Mouse (Mus musculus) CH12.LX (cell line): ENCODE results near the gene Camta1. TPM values are rescaled to one million over a fixed set of nuclear protein-coding genes. Genes with fewer than 3 reads are reported as not detected.

Experiments
- DNase-seq: peaks from one replicate; pipeline ENCODE4 v3.0.0-alpha.2; 2013; ENCODE audit errors: extremely low read depth
- H3K27ac ChIP-seq: 2 replicates; pipeline ENCODE4 v1.5.1; 2012; ENCODE audit warnings: low read depth, mild to moderate bottlenecking, control low read depth, moderate library complexity; ENCODE audit not compliant: insufficient read depth
- H3K27me3 ChIP-seq: replicated peaks from 2 replicates; pipeline ENCODE3; 2012; ENCODE audit warnings: inconsistent platforms
- H3K36me3 ChIP-seq, 2 experiments: replicated peaks in 1 of 2; 2 replicates each; pipeline versions ENCODE3 to v1.6.1; 2012; ENCODE audit warnings: inconsistent platforms in 1 of 2, low read length in 1 of 2, mild to moderate bottlenecking in 1 of 2, mixed read lengths in 1 of 2, moderate library complexity in 1 of 2; ENCODE audit not compliant: control insufficient read depth in 1 of 2, insufficient read depth in 1 of 2
- H3K4me1 ChIP-seq, 2 experiments: 2 replicates each; pipeline ENCODE4 v1.6.1; 2012; ENCODE audit warnings: inconsistent platforms in 1 of 2, moderate library complexity in 1 of 2; ENCODE audit not compliant: insufficient read depth in 2 of 2, control insufficient read depth in 1 of 2
- H3K4me2 ChIP-seq: 2 replicates; pipeline ENCODE4 v1.6.1; 2012; ENCODE audit warnings: low read depth, mild to moderate bottlenecking, control low read depth; ENCODE audit not compliant: poor library complexity, insufficient read depth, severe bottlenecking
- H3K4me3 ChIP-seq, 3 experiments: fragments of 150-350 bp in 1 of 3; sonication (generic) in 1 of 3; replicated peaks in 1 of 3; 2 replicates each; pipeline versions ENCODE3 to v1.5.1; 2011 to 2012; ENCODE audit warnings: low read depth in 2 of 3, low read length in 2 of 3, mild to moderate bottlenecking in 2 of 3, moderate library complexity in 2 of 3, control low read depth in 1 of 3, improper control_type of control experiment in 1 of 3, inconsistent platforms in 1 of 3, mixed read lengths in 1 of 3; ENCODE audit not compliant: poor library complexity in 1 of 3
- H3K79me2 ChIP-seq: replicated peaks from 2 replicates; pipeline ENCODE4 v1.6.1; 2012; ENCODE audit warnings: mild to moderate bottlenecking, moderate library complexity; ENCODE audit not compliant: control insufficient read depth, poor library complexity, insufficient read depth, severe bottlenecking; ENCODE audit errors: extremely low read depth
- H3K9ac ChIP-seq: 2 replicates; pipeline ENCODE4 v1.6.1; 2012; ENCODE audit warnings: low read depth, mild to moderate bottlenecking, control low read depth, moderate library complexity; ENCODE audit not compliant: insufficient read depth
- H3K9me3 ChIP-seq: replicated peaks from 2 replicates; pipeline ENCODE3; 2012; ENCODE audit warnings: low read length, inconsistent platforms, mixed read lengths
- CHD1 ChIP-seq: IDR thresholded peaks from 2 replicates; pipeline ENCODE4 v1.6.1; 2012; ENCODE audit warnings: low read depth, low read length, improper control_type of control experiment, inconsistent platforms
- CHD2 ChIP-seq: IDR thresholded peaks from 2 replicates; pipeline ENCODE4 v1.6.1; 2011; ENCODE audit warnings: low read length, improper control_type of control experiment
- E2F4 ChIP-seq: IDR thresholded peaks from 2 replicates; pipeline ENCODE4 v1.6.1; 2011; ENCODE audit warnings: low read depth, low read length, improper control_type of control experiment; ENCODE audit not compliant: insufficient replicate concordance
- ELF1 ChIP-seq: IDR thresholded peaks from 2 replicates; pipeline ENCODE4 v1.6.1; 2014; ENCODE audit warnings: low read depth, mild to moderate bottlenecking, inconsistent platforms, low read length, improper control_type of control experiment
- EP300 ChIP-seq: IDR thresholded peaks from 2 replicates; pipeline ENCODE4 v1.6.1; 2011; ENCODE audit warnings: low read length, improper control_type of control experiment
- ETS1 ChIP-seq: conservative IDR thresholded peaks from 2 replicates; pipeline ENCODE4 v1.6.1; 2012; ENCODE audit warnings: low read depth, mild to moderate bottlenecking, inconsistent platforms, low read length, improper control_type of control experiment, moderate library complexity
- GABPA ChIP-seq: IDR thresholded peaks from 2 replicates; pipeline ENCODE4 v1.6.1; 2012; ENCODE audit warnings: low read depth, low read length, improper control_type of control experiment, inconsistent platforms; ENCODE audit not compliant: insufficient replicate concordance
- HCFC1 ChIP-seq: IDR thresholded peaks from 2 replicates; pipeline ENCODE4 v1.6.1; 2012; ENCODE audit warnings: low read depth, mild to moderate bottlenecking, inconsistent platforms, low read length, improper control_type of control experiment
- IRF4 ChIP-seq: IDR thresholded peaks from 2 replicates; pipeline ENCODE4 v1.6.1; 2014; ENCODE audit warnings: low read depth, mild to moderate bottlenecking, inconsistent platforms, low read length, improper control_type of control experiment
- JUND ChIP-seq: conservative IDR thresholded peaks from 2 replicates; pipeline ENCODE4 v1.6.1; 2011; ENCODE audit warnings: low read depth, low read length, improper control_type of control experiment
- MAFK ChIP-seq: IDR thresholded peaks from 2 replicates; pipeline ENCODE4 v1.6.1; 2011; ENCODE audit warnings: low read length, improper control_type of control experiment; ENCODE audit not compliant: insufficient replicate concordance
- MYC ChIP-seq: IDR thresholded peaks from 2 replicates; pipeline ENCODE4 v1.6.1; 2011; ENCODE audit warnings: low read depth, mild to moderate bottlenecking, improper control_type of control experiment, low read length
- NELFE ChIP-seq: IDR thresholded peaks from 2 replicates; pipeline ENCODE4 v1.6.1; 2011; ENCODE audit warnings: low read depth, low read length, improper control_type of control experiment
- NRF1 ChIP-seq: IDR thresholded peaks from 2 replicates; pipeline ENCODE4 v1.6.1; 2014; ENCODE audit warnings: low read depth, mild to moderate bottlenecking, inconsistent platforms, low read length, improper control_type of control experiment, moderate library complexity
- POLR2A ChIP-seq: IDR thresholded peaks from 2 replicates; pipeline ENCODE4 v1.6.1; 2011; ENCODE audit warnings: low read depth, mild to moderate bottlenecking, improper control_type of control experiment, low read length
- POLR2AphosphoS2 ChIP-seq: IDR thresholded peaks from 2 replicates; pipeline ENCODE4 v1.6.1; 2011; ENCODE audit warnings: low read depth, low read length, improper control_type of control experiment
- RAD21 ChIP-seq: IDR thresholded peaks from 2 replicates; pipeline ENCODE4 v1.6.1; 2011; ENCODE audit warnings: low read depth, mild to moderate bottlenecking, low read length, improper control_type of control experiment, moderate library complexity
- RCOR1 ChIP-seq: conservative IDR thresholded peaks from 2 replicates; pipeline ENCODE4 v1.6.1; 2012; ENCODE audit warnings: low read depth, mild to moderate bottlenecking, inconsistent platforms, low read length, improper control_type of control experiment
- SMC3 ChIP-seq: IDR thresholded peaks from 2 replicates; pipeline ENCODE4 v1.6.1; 2011; ENCODE audit warnings: low read depth, low read length, improper control_type of control experiment
- TCF12 ChIP-seq: IDR thresholded peaks from 2 replicates; pipeline ENCODE4 v1.6.1; 2014; ENCODE audit warnings: low read depth, mild to moderate bottlenecking, inconsistent platforms, low read length, improper control_type of control experiment
- UBTF ChIP-seq: IDR thresholded peaks from 2 replicates; pipeline ENCODE4 v1.6.1; 2012; ENCODE audit warnings: low read depth, mild to moderate bottlenecking, inconsistent platforms, low read length, improper control_type of control experiment, moderate library complexity
- USF1 ChIP-seq: IDR thresholded peaks from 2 replicates; pipeline ENCODE4 v1.6.1; 2014; ENCODE audit warnings: low read depth, mild to moderate bottlenecking, inconsistent platforms, low read length, improper control_type of control experiment
- ZKSCAN1 ChIP-seq: IDR thresholded peaks from 2 replicates; pipeline ENCODE4 v1.6.1; 2012; ENCODE audit warnings: low read depth, inconsistent platforms, low read length, improper control_type of control experiment, borderline replicate concordance
- ZMIZ1 ChIP-seq: IDR thresholded peaks from 2 replicates; pipeline ENCODE4 v1.6.1; 2012; ENCODE audit warnings: low read depth, mild to moderate bottlenecking, inconsistent platforms, low read length, improper control_type of control experiment
- dilution Hi-C: fragments of 300-500 bp; cut with MboI; formaldehyde crosslinking; loops from 2 replicates; pipeline ENCODE4 v1.14.3; 2020; ENCODE audit warnings: low sequenced_read_pairs; ENCODE audit not compliant: extremely low pct_unique_long_range_greater_than_20kb, extremely low pct_ligation_motif_present
- in situ Hi-C: fragments of 300-500 bp; cut with MboI; formaldehyde crosslinking; loops from 3 replicates; pipeline ENCODE4 v1.14.3; 2019; ENCODE audit warnings: low sequenced_read_pairs, low pct_ligation_motif_present, low pct_unique_long_range_greater_than_20kb, mixed read lengths
- polyA plus RNA-seq: library from polyadenylated mRNA; unstranded; fragments of >175 nt; gene quantifications from 2 replicates; pipeline ENCODE4 v1.2.1, GENCODE M21; 2012; ENCODE audit warnings: low read depth; ENCODE audit not compliant: insufficient read length
- total RNA-seq, 2 experiments: library from RNA; depleted of rRNA; stranded (reverse); fragments of 300-350 nt in 1 of 2; fragments of >200 nt in 1 of 2; gene quantifications; 2 replicates each; pipeline ENCODE4 v1.2.3; 2012 to 2014

Camta1 gene
- total and polyA plus RNA-seq, 3 experiments, result 9.9 to 32.5 (median 15.3) TPM

- Histone ChIP-seq H3K27ac (no peak overlapping the region), H3K79me2 (no peaks in the 10 kb centered on the region), H3K36me3 (peaks cover 0 to 8% of the 10 kb centered on the region in 2 experiments), H3K27me3 (no peaks in the 10 kb centered on the region), H3K4me3 (no peak overlapping the region), H3K4me1 (no peaks in the 10 kb centered on the region), H3K4me2 (no peak overlapping the region), H3K9ac (no peak overlapping the region), H3K9me3 (no peaks in the 10 kb centered on the region)
- dilution Hi-C loops, result no loop called here
- no peak for DNase-seq
- in situ Hi-C loops, result no loop called here
- no peak for TF ChIP-seq ZKSCAN1
- TF ChIP-seq SMC3, result no peak
- TF ChIP-seq USF1, result no peak
- TF ChIP-seq TCF12, result no peak
- TF ChIP-seq RCOR1, result no peak
- TF ChIP-seq CHD1, result no peak
- no peak for TF ChIP-seq NELFE
- TF ChIP-seq POLR2A, result no peak
- TF ChIP-seq ELF1, result no peak
- no peak for TF ChIP-seq E2F4
- TF ChIP-seq HCFC1, result no peak
- TF ChIP-seq NRF1, result no peak
- no peak for TF ChIP-seq IRF4
- TF ChIP-seq ZMIZ1, result no peak
- no peak for TF ChIP-seq MYC
- TF ChIP-seq UBTF, result no peak
- TF ChIP-seq POLR2AphosphoS2, result no peak
- no peak for TF ChIP-seq EP300
- TF ChIP-seq JUND, result no peak
These were observed 845.7 kb downstream of the Camta1 start for GRCm38 (mm10) chr4:151015946-151016345.

GRCm38 (mm10) chr4:151010316-151010715 lies 851.4 kb downstream of the Camta1 start:
- no peak overlapping the region for H3K27ac ChIP-seq
- no peak overlapping the region for H3K9ac ChIP-seq
- H3K27me3 ChIP-seq, result no peaks in the 10 kb centered on the region
- H3K79me2 ChIP-seq, result no peaks in the 10 kb centered on the region
- H3K9me3 ChIP-seq, result no peaks in the 10 kb centered on the region
- DNase-seq, result no peak
- in situ Hi-C loops, result no loop called here
- dilution Hi-C loops, result no loop called here
- H3K36me3 ChIP-seq, result peaks cover 0 to 3% of the 10 kb centered on the region in 2 experiments
- H3K4me1 ChIP-seq, result peaks cover 9 to 13% of the 10 kb centered on the region in 2 experiments; a peak in 3 of 4 replicates
- H3K4me3 ChIP-seq, result no peak overlapping the region
- TF ChIP-seq RAD21 (no peak), POLR2A (no peak), ETS1 (no peak), JUND (no peak), CHD2 (no peak), ZMIZ1 (no peak), SMC3 (no peak), GABPA (no peak), MAFK (no peak), USF1 (no peak)
- no peak overlapping the region for H3K4me2 ChIP-seq
